Mouse (Mus musculus) left cerebral cortex, adult 2 months (tissue): Measurements from ENCODE around the gene Pold2. TPM values are rescaled to one million over a fixed set of nuclear protein-coding genes. Genes with fewer than 3 reads are reported as not detected.
A peak's percentile ranks its signal among the peaks of the same experiment; 100 is the strongest.

Source experiments
- DNase-seq, 2 experiments: peaks; one replicate each; pipeline ENCODE4 v3.0.0; 2021 to 2022; ENCODE audit warnings: low spot score in 2 of 2, mixed read lengths in 1 of 2; ENCODE audit errors: extremely low spot score in 1 of 2
- H3K27ac ChIP-seq: fragments of 200-600 bp; 2 replicates; pipeline ENCODE4 v1.8.1; 2022
- H3K4me3 ChIP-seq: fragments of 200-600 bp; 2 replicates; pipeline ENCODE4 v1.8.1; 2022
- CTCF ChIP-seq: fragments of 200-600 bp; IDR thresholded peaks from 2 replicates; pipeline ENCODE4 v1.8.1; 2022; ENCODE audit warnings: antibody characterized with exemption, mild to moderate bottlenecking, moderate library complexity
- intact Hi-C: fragments of 180-260 bp; cut with DNase I; formaldehyde crosslinking; loops from one replicate; pipeline ENCODE4 v1.15.1; 2025
- total RNA-seq, 2 experiments: library from RNA; stranded (reverse); gene quantifications; 2 replicates each; pipeline ENCODE4 v1.2.3; 2021

Gene Pold2
- total RNA-seq, 2 experiments from 2014 or later = 18.7 to 20.7 TPM

DNA sequence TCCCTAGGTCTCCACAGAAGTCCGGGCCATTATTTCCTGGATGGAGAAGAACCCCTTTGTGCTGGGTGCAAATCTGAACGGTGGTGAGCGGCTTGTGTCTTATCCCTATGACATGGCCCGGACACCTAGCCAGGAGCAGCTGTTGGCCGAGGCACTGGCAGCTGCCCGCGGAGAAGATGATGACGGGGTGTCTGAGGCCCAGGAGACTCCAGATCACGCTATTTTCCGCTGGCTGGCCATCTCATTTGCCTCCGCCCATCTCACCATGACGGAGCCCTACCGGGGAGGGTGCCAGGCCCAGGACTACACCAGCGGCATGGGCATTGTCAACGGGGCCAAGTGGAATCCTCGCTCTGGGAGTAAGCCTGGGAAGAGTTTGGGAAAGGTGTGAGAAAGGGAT, 8.0 kb downstream of the Pold2 start:
- intact Hi-C loops = no loop called here
- no peak for TF ChIP-seq CTCF
- no peak for DNase-seq
- H3K4me3 ChIP-seq = no peak overlapping the region
- no peak overlapping the region for H3K27ac ChIP-seq

DNA sequence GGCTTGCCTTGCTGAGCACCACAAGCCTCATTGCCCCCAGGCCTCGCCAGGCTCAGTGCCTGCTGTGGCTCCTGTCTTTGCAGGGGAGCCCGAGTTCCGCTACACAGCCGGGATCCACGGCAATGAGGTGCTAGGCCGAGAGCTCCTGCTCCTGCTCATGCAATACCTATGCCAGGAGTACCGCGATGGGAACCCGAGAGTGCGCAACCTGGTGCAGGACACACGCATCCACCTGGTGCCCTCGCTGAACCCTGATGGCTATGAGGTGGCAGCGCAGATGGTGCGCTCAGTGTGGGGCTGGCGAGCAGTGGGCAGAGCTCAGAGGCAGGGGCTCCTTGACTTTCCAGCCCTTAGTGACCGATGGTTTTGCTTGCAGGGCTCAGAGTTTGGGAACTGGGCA, 8.8 kb downstream of the Pold2 start:
- intact Hi-C loops = no loop called here
- no peak overlapping the region for H3K27ac ChIP-seq
- H3K4me3 ChIP-seq = no peak overlapping the region
- TF ChIP-seq CTCF = no peak
- no peak for DNase-seq

DNA sequence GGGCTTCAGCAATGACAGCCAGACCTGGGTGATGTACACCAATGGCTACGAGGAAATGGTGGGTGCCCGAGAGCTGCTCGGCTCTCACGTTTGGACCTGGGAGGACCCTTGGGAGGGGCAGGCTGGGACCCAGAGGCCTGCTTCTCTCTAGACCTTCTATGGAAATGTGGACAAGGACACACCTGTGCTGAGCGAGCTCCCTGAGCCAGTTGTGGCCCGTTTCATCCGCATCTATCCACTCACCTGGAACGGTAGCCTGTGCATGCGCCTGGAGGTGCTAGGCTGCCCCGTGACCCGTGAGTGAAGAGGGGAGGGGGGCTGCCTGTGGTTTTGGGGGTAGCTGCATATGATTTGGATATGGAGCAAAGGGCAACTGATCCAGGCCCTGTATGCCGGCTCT, 9.8 kb downstream of the Pold2 start:
- intact Hi-C loops = no loop called here
- TF ChIP-seq CTCF = no peak
- Histone ChIP-seq H3K4me3 (no peak overlapping the region), H3K27ac (no peak overlapping the region)
- DNase-seq = no peak

DNA sequence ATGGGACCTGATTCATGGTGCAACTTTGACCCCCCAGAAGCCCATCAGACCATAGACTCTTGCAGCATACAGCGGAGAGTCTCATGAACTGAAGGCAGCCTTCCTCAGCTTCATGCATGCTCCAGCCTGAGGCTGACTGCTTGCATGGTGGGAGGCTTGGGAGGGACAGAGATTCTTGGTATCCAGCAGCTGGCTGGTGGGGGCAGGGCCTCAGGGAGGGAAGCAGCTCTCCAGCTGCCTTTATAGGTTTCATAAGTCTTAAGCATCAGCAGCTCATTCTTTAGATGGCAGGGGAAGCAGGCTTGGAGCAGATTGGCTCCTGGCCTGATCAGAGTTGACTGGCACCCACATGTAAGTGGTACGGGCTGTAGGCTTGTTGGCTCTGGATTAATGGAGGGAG, 10.9 kb downstream of the Pold2 start:
- Histone ChIP-seq H3K4me3 (no peak overlapping the region), H3K27ac (no peak overlapping the region)
- intact Hi-C loops = no loop called here
- no peak for TF ChIP-seq CTCF
- DNase-seq = no peak

DNA sequence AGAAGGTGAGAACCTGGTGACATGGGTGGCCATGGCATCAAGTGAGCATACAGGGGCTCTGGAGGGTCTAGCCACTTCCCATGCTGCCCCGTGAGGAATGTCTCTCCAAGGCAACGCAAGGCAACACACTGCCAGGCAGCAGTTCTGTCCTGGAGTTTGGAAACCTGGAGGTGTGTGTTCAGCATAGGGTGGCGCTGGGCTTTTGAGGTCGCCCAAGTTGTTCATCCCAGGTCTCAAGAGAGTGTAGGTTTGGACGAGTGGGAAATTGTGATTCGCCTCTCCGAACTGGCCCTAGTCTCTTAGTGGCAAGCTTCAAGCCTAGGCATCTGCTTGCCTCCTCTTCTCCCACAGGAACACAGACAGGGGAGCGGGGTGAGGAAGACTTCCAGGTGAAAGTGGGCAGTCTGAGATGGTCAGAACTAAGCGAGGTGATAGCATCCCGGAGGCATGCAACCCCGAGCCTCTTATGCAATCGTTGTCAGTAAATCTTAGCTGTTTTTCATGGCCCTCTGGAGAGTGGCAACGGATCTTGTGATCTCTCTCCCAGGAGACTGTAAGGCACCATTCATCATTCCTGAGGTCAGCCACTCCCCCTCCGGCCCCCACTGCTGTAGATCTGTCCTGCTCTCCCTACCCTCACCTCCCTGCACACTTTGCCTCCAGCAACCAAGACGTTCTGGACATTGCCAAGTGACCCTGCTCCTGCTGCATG, 15.5 kb downstream of the Pold2 start:
- H3K4me3 ChIP-seq = no peak overlapping the region; the same call in 1 of the 2 replicates
- DNase-seq = no peak
- intact Hi-C loops = no loop called here
- no peak for TF ChIP-seq CTCF
- H3K27ac ChIP-seq = no peak overlapping the region

DNA sequence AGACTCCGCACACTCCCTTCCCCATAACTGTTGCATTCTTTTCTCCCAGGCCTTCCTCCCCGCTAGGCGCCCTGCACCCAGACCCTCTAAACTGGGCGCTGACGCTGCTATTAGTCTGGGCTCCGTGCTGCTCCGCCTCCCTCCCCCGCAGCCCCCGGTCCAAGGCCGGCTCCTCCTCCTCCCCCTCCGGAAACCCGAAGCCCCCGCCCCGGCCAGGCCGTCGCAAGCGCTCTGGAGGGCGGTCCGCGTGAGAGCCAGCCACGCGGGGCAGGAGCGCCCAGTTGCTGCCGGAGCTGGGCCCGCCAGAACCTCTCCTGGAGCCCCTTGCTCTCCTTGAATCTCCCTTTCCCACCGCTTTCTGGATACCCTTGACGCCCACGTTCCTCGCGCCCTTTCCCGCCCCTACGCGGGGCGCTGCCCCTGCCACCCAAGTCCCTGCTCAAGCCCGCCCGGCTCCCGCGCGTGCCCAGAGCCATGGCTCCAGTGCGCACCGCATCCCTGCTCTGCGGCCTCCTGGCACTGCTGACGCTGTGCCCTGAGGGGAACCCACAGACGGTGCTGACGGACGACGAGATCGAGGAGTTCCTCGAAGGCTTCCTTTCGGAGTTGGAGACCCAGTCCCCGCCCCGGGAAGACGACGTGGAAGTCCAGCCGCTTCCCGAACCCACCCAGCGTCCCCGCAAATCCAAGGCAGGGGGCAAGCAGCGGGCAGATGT, 16.3 kb downstream of the Pold2 start, which contains the start of gene Aebp1:
Gene Aebp1, plus strand, starts transcription at position 270 of the 716 bp plus-strand sequence.
- no peak for DNase-seq
- Histone ChIP-seq H3K27ac (no peak within 1 kb of the TSS), H3K4me3 (peak within 1 kb of the TSS; percentile 32)
- intact Hi-C loops = no loop called here
- TF ChIP-seq CTCF = no peak

DNA sequence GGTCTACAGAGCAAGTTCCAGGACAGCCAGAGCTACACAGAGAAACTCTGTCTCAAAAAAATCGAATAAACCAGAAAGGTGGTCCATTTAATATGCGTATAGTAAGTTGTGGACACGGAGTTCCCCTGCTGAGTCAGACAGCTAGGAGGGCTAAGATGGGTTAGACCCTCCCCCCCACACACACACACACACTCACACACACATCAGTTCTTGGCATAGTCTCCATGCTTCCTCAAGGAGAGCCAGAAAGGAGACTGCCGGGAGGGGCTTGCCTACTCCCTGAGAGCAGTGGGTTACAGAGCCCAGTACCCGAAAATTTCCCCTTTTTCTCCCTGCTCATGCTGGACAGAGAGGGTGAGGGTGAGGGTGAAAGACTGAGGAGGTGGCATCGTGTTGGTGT, 17.5 kb downstream of the Pold2 start:
- DNase-seq = no peak

DNA sequence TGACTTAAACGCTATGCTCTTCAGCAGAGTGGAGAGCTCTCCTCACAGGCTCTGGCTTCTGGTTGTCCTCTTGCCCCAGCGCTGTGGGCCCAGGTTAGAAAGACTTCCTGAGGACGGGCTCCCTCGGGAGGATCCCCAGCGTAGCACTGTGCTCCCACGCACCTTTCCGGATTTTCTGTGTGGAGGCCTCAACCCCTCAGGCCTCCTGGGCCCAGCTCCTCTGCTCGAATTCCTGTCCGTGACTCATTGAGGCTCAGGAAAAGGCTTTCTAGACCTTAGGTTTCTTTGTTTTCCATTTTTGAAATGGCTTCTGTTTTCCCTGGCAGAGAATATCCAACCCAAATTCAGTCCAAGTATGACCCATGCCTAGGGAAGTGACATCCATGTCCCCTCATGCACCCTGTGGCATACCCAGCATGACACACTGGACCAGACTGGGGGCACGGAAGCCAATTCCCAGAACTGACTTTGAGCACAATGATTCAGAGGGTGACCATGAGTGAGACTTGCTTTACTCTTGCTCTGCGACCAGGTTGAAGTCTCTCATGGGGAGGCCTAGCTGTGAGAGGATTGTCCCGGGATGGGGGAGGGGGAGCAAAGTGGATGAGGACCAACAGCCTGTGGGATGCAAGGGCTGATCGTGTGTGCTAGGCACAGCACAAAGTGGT, 18.1 kb downstream of the Pold2 start:
- intact Hi-C loops = no loop called here
- Histone ChIP-seq H3K4me3 (no peak overlapping the region), H3K27ac (no peak overlapping the region)
- DNase-seq = no peak
- TF ChIP-seq CTCF = no peak

More for the DNA sequence above, 17.5 kb downstream of the Pold2 start:
- intact Hi-C loops = no loop called here
- H3K27ac ChIP-seq = no peak overlapping the region
- no peak for TF ChIP-seq CTCF
- no peak overlapping the region for H3K4me3 ChIP-seq

DNA sequence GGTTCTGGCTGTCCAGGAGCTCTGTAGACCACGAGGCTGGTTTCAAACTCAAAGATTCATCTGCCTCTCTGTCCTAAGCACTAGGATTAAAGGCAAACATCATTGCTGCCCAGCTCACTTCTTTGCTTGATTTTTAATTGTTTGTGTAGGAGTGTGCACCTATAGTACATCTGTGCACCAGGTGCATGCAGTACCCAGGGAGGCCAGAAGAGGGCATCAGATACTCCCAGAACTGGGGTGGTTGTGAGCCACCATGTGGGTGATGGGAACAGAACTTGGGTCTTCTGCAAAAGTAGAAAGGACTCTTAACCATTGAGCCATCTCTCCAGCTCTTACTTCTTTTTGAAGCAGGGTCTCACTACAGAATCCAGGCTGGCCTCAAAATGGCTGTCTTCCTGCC, 19.4 kb downstream of the Pold2 start:
- peak; percentile 20 for TF ChIP-seq CTCF

DNA sequence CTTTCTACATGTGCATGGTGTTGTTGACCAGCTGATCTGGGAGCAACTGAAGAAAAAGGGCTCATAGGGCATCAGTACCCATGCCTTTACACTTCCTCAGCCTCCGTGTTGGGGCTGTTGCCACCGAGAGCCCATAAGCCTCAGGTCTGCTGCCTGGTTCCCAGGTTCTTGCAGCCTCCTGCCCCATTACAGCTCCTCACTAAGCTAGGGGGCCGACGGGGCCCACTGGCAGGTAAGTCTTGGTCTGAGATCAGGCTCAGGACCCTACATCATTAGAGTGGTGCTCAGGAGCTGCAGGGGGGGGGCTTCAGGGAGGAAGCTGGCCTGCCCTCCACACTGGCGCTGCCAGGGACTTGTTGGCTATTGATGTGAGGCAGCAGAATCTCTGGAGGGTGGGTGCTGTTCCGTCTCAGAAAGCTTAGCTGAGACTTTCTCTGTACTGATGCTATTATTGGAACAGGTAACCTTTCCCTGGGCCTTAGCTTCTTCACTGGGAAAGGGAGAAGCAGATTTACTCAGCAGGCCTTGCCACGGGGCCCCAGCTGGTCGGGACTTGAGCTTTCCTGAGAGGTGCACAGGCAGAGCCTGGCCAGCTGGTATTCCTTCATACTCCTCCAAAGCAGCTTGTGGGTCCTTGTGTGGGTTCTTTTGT, 21.5 kb downstream of the Pold2 start:
- DNase-seq = no peak
- peak overlapping the region; percentile 60 for H3K27ac ChIP-seq
- intact Hi-C loops = no loop called here
- no peak overlapping the region for H3K4me3 ChIP-seq
- no peak for TF ChIP-seq CTCF

More for the DNA sequence above, 19.4 kb downstream of the Pold2 start:
- no peak overlapping the region for H3K4me3 ChIP-seq
- DNase-seq = no peak
- no peak overlapping the region for H3K27ac ChIP-seq
- intact Hi-C loops = no loop called here

DNA sequence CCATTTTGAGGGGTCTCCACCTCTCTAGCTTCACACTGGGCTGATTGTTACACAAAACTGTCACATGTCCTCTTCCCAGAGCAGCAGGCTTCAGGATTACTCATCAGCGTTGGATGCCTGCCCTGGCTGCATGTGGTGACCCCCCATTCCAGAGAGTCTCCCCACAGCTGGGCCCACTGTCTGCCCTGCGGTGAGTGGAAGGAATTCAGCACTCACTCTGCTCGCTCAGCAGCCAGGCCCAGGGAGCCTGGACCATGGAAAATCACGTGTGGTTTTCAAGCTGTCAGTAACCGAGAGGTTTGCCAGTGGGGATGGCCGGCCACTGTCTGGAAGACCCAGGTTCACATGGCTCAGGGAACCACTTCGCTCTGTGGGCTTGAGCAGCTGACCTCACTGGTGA, 22.2 kb downstream of the Pold2 start:
- peak in 1 of 2 experiments; percentile 46 for DNase-seq
- intact Hi-C loops = no loop called here

DNA sequence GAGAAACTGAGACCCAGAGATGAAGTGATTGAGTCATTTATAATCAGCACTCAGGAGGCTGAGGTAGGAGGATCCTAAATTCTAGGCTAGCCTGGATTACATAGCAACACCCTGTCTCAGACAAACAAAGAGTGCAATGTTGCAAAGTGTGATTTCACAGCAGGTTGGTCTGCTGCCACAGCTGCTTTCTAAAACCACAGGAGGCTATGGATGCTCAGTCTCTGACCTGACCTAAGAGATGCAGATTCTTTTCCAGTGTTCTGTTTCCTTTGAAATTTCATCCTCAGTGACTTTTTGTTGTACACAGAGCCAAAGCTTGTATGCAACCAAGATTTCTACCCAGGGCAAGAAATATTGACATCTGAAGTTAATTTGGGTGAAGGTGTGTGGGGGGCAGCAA, 22.6 kb downstream of the Pold2 start:
- no peak for TF ChIP-seq CTCF
- intact Hi-C loops = no loop called here
- no peak overlapping the region for H3K4me3 ChIP-seq
- DNase-seq = no peak
- peak overlapping the region; percentile 55 for H3K27ac ChIP-seq

More for the DNA sequence above, 22.2 kb downstream of the Pold2 start:
- TF ChIP-seq CTCF = no peak
- H3K27ac ChIP-seq = peak overlapping the region; percentile 60
- no peak overlapping the region for H3K4me3 ChIP-seq
